8 mouse cellular contexts compared by ENCODE assay signal in the genomic region with DNA sequence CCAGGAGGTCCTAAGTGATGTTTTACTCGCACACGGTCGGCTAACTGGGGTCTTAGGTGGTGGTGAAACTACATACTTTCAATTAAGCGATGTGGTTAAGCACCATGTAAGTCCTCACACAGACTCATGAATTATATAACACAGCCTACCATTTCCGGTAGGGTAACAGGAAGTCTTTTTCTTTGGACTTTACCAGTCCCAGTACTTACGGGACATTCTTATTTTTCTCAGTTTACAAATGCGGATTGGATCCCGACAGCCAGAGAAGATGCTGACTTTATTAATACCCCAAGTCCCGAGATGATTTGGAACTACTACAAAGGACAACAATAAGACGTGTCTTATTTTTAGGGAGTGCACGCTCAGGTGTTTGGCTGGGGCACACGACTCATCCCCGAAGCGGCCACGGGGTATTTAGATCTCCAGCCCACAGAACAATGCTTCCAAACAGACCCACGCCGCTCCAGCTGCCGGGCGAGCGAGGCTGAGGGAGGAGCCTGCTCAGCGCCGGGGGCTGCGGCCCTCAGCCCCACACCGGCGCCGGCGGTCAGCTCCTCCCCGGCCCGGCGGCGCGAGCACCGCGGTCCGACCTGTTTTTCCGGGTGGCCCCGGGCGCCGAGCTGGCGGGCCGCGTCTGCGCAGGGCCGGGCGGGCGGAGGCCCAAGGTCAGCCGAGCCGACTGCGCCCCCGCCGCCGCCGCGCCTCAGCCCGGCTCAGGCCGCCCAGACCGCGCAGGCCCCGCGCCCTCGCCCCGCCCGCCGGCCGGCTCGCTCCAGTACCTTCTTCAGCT. TPM values are rescaled to one million over a fixed set of nuclear protein-coding genes. Genes with fewer than 3 reads are reported as not detected.
DNase-seq lines count a peak whose midpoint lies in the region; ATAC-seq lines count a peak whose summit lies in the region.

No protein-coding gene starts in this region.

- peak; percentile 65 for ATAC-seq in erythroblast, adult 5-6 weeks (replicated peaks; ENCODE audit: low FRiP score, poor library complexity, severe bottlenecking)

- peak; percentile 9 to 40 for DNase-seq in right cerebral cortex, adult 2 months (ENCODE audit: low spot score in 2 of 2)
- no peak for DNase-seq in right cerebral cortex, postnatal 14 days
- DNase-seq in R1 (ENCODE audit: low read depth, low spot score), result peak; percentile 72
- peak; percentile 82 for DNase-seq in induced T-regulatory cell, adult 2 months (ENCODE audit: low read depth)
- DNase-seq in liver, result peak; percentile 74
- peak; percentile 78 for DNase-seq in naive thymus-derived CD4-positive, alpha-beta T cell, adult 2 months (ENCODE audit: low read depth)
- no peak for DNase-seq in gastrocnemius, postnatal 10 days

RNA-seq across cellular contexts. Expression of a gene that starts 0.6 kb away (rescaled TPM):
- total RNA-seq in erythroblast, adult 5-6 weeks (2015; ENCODE audit: low replicate concordance), result 23.1 and 36.6 TPM in 2 replicates
- 28.7 and 35.5 TPM in 2 replicates for total RNA-seq in erythroblast, adult 5-6 weeks (2017; ENCODE audit: low replicate concordance)
- 100 to 1,000 TPM; 168 to 183 TPM for total RNA-seq in gastrocnemius, postnatal 10 days (2021)

Comparison
In these comparisons a context has a peak if more than half of its experiments do, and no peak if none do; other contexts are left out.
1. DNase-seq: peak in right cerebral cortex, adult 2 months (2 of 2), R1 (single experiment), induced T-regulatory cell, adult 2 months (single experiment), liver (single experiment) and naive thymus-derived CD4-positive, alpha-beta T cell, adult 2 months (single experiment); none in right cerebral cortex, postnatal 14 days (single experiment) and gastrocnemius, postnatal 10 days (single experiment).
2. RNA of a gene that starts 0.6 kb away (total RNA-seq): 168 to 183 TPM in gastrocnemius, postnatal 10 days; 23.1 to 36.6 TPM in erythroblast, adult 5-6 weeks; every median in the first group is over 4 times any median in the second.